Mouse (Mus musculus) hindbrain, embryonic 11.5 days (tissue): Measurements from ENCODE around the gene Defa21. TPM values are rescaled to one million over a fixed set of nuclear protein-coding genes. Genes with fewer than 3 reads are reported as not detected.
"Not testable (repeated sequence)": the region's sequence is repeated elsewhere in the genome, so short reads cannot be mapped to it uniquely, and the experiment has no call there.

Source experiments
- ATAC-seq: fragments of 200-750 bp; cut with Nextera tagmentation; 2 replicates; pipeline ENCODE4 v1.8.0; 2017; ENCODE audit warnings: mild to moderate bottlenecking, moderate TSS enrichment, moderate library complexity; ENCODE audit not compliant: low FRiP score
- DNase-seq: peaks from one replicate; pipeline ENCODE4 v3.0.0-alpha.2; 2015; ENCODE audit warnings: low spot score
- H3K27ac ChIP-seq: fragments of 300-500 bp; sonication (generic); 2 replicates; pipeline ENCODE4 v1.5.1; 2014; ENCODE audit warnings: mild to moderate bottlenecking, low read depth, low read length
- H3K27me3 ChIP-seq: fragments of 300-500 bp; sonication (generic); 2 replicates; pipeline ENCODE4 v1.6.1; 2014; ENCODE audit warnings: mild to moderate bottlenecking, low read length, moderate library complexity, mixed read lengths; ENCODE audit not compliant: control insufficient read depth, insufficient read depth
- H3K36me3 ChIP-seq: fragments of 300-500 bp; sonication (generic); 2 replicates; pipeline ENCODE4 v1.6.1; 2014; ENCODE audit warnings: mild to moderate bottlenecking, low read length, moderate library complexity, mixed read lengths; ENCODE audit not compliant: control insufficient read depth, insufficient read depth
- H3K4me1 ChIP-seq: fragments of 300-500 bp; sonication (generic); replicated peaks from 2 replicates; pipeline ENCODE4 v1.6.1; 2014; ENCODE audit warnings: low read length, mixed read lengths; ENCODE audit not compliant: control insufficient read depth, insufficient read depth
- H3K4me2 ChIP-seq: fragments of 300-500 bp; sonication (generic); replicated peaks from 2 replicates; pipeline ENCODE4 v1.6.1; 2014; ENCODE audit warnings: mild to moderate bottlenecking, low read depth, low read length
- H3K4me3 ChIP-seq: fragments of 300-500 bp; sonication (generic); 2 replicates; pipeline ENCODE4 v1.5.1; 2014; ENCODE audit warnings: low read depth, low read length
- H3K9ac ChIP-seq: fragments of 300-500 bp; sonication (generic); 2 replicates; pipeline ENCODE4 v1.6.1; 2014; ENCODE audit warnings: low read depth, low read length
- H3K9me3 ChIP-seq: fragments of 300-500 bp; sonication (generic); 2 replicates; pipeline ENCODE4 v1.6.1; 2016; ENCODE audit warnings: low read length; ENCODE audit not compliant: control insufficient read depth
- WGBS: fragments of 180-500 bp; shearing (Covaris S2); extraction: QIAGEN DNeasy Blood & Tissue Kit; methylation state at CpG from one replicate; pipeline ENCODE4 v1.1.7; 2014; 5-methylcytosine and 5-hydroxymethylcytosine counted together
- polyA plus RNA-seq: library from polyadenylated mRNA; unstranded; fragments of >200 nt; fragmentation: Nextera tagmentation; extraction: Ambion mirVana; gene quantifications from 2 replicates; pipeline ENCODE4 v1.2.1, GENCODE M21; 2014

The Defa21 gene
- polyA plus RNA-seq, 1 experiment from 2014 or later, result not detected

DNA sequence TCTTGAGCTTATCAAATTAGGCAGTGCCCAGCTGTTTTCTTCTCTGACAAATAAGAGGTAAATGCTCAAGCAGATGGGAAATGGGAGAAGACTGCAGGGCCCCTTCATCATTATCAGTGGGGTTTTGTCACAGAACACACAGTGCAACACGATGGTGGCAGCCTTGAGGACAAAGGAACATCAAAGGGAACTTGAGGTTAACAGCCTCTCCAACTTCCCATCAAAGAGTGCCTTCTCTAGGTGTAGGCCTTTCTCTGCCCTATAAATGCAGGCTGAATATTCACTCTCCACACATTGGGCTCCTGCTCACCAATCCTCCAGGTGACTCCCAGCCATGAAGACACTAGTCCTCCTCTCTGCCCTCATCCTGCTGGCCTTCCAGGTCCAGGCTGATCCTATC is 29.4 kb downstream of the Defa21 start, which contains the start of gene Defa23:
Gene Defa23 (plus strand): TSS at position 301 of the 400 bp plus-strand sequence.
- not testable (repeated sequence) for ATAC-seq, H3K27ac ChIP-seq, H3K27me3 ChIP-seq, H3K4me3 ChIP-seq, DNase-seq, H3K9ac ChIP-seq, H3K36me3 ChIP-seq, H3K4me1 ChIP-seq, H3K4me2 ChIP-seq, H3K9me3 ChIP-seq
- no CpG with 5 or more reads among the region's 1 CpGs for WGBS

DNA sequence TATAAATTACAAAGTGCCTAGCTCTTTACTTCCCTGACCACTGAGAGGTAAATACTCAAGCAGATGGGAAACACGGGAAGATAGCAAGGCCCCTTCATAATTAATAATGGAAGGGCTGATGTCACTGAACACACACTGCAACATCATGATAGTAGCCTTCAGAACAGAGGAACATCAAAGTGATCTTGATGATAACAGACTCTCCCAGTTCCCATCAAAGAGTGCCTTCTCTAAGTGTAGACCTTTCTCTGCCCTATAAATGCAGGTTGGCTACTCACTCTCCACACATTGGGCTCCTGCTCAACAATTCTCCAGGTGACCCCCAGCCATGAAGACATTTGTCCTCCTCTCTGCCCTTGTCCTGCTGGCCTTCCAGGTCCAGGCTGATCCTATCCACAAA is 39.4 kb downstream of the Defa21 start, which contains the start of gene Defa35:
Gene Defa35 (plus strand): TSS at position 301 of the 400 bp plus-strand sequence.
- not testable (repeated sequence) for H3K4me2 ChIP-seq, H3K4me1 ChIP-seq, H3K4me3 ChIP-seq, ATAC-seq, H3K9me3 ChIP-seq, H3K9ac ChIP-seq, H3K27me3 ChIP-seq, H3K27ac ChIP-seq, DNase-seq, H3K36me3 ChIP-seq
- WGBS, result 89% methylated on average over 1 of the region's 1 CpGs

Other genes starting within 250 kb of the Defa21 start
- gene Defb33, start 132.9 kb upstream of the Defa21 start, polyA plus RNA-seq, result not detected in 2 replicates
- gene Gm15056, start 122.9 kb upstream of the Defa21 start, polyA plus RNA-seq, result not detected in 2 replicates
- gene Gm6040, start 103.5 kb upstream of the Defa21 start, polyA plus RNA-seq, result not detected in 2 replicates
- gene AY761185, start 80.8 kb upstream of the Defa21 start, polyA plus RNA-seq, result not detected in 2 replicates
- gene Defa23, start 29.5 kb downstream of the Defa21 start, polyA plus RNA-seq, result not detected in 2 replicates
- not detected in 2 replicates for gene Defa35, start 39.5 kb downstream of the Defa21 start, polyA plus RNA-seq
- not detected in 2 replicates for gene Defa25, start 58.9 kb downstream of the Defa21 start, polyA plus RNA-seq
- not detected in 2 replicates for gene Gm14851, start 70.5 kb downstream of the Defa21 start, polyA plus RNA-seq
- not detected in 2 replicates for gene Defa30, start 109.1 kb downstream of the Defa21 start, polyA plus RNA-seq
- gene Defa22, start 136.7 kb downstream of the Defa21 start, polyA plus RNA-seq, result not detected in 2 replicates
- not detected in 2 replicates for gene Defa31, start 166.1 kb downstream of the Defa21 start, polyA plus RNA-seq
- gene Gm15293, start 176.0 kb downstream of the Defa21 start, polyA plus RNA-seq, result not detected in 2 replicates
- gene Gm15292, start 224.2 kb downstream of the Defa21 start, polyA plus RNA-seq, result not detected in 2 replicates